Mouse (Mus musculus) heart, embryonic 11.5 days (tissue): ENCODE data around the gene Usp2. TPM values are rescaled to one million over a fixed set of nuclear protein-coding genes. Genes with fewer than 3 reads are reported as not detected.
A peak's percentile ranks its signal among the peaks of the same experiment; 100 is the strongest.

ENCODE experiments used
- ATAC-seq: fragments of 200-750 bp; cut with Nextera tagmentation; replicated peaks from 2 replicates; pipeline ENCODE4 v1.8.0; 2017; ENCODE audit warnings: moderate library complexity; ENCODE audit not compliant: insufficient number of reproducible peaks, low FRiP score, low TSS enrichment
- H3K27ac ChIP-seq: fragments of 300-500 bp; sonication (generic); 2 replicates; pipeline ENCODE4 v1.5.1; 2014; ENCODE audit warnings: mild to moderate bottlenecking, low read depth, low read length
- H3K27me3 ChIP-seq: fragments of 300-500 bp; sonication (generic); 2 replicates; pipeline ENCODE4 v1.6.1; 2014; ENCODE audit warnings: mild to moderate bottlenecking, low read length, mixed read lengths; ENCODE audit not compliant: control insufficient read depth, insufficient read depth
- H3K36me3 ChIP-seq: fragments of 300-500 bp; sonication (generic); 2 replicates; pipeline ENCODE4 v1.6.1; 2014; ENCODE audit warnings: mild to moderate bottlenecking, low read length, moderate library complexity, mixed read lengths; ENCODE audit not compliant: control insufficient read depth, insufficient read depth
- H3K4me1 ChIP-seq: fragments of 300-500 bp; sonication (generic); 2 replicates; pipeline ENCODE4 v1.6.1; 2014; ENCODE audit warnings: low read length; ENCODE audit not compliant: control insufficient read depth, insufficient read depth
- H3K4me2 ChIP-seq: fragments of 300-500 bp; sonication (generic); 2 replicates; pipeline ENCODE4 v1.6.1; 2014; ENCODE audit warnings: mild to moderate bottlenecking, moderate library complexity
- H3K4me3 ChIP-seq: fragments of 300-500 bp; sonication (generic); 2 replicates; pipeline ENCODE4 v1.5.1; 2014; ENCODE audit warnings: low read depth, low read length
- H3K9ac ChIP-seq: fragments of 300-500 bp; sonication (generic); 2 replicates; pipeline ENCODE4 v1.6.1; 2014; ENCODE audit warnings: mild to moderate bottlenecking, low read depth, low read length, moderate library complexity
- H3K9me3 ChIP-seq: fragments of 300-500 bp; sonication (generic); replicated peaks from 2 replicates; pipeline ENCODE4 v1.6.1; 2016; ENCODE audit warnings: low read length; ENCODE audit not compliant: control insufficient read depth
- WGBS: fragments of 180-500 bp; shearing (Covaris S2); extraction: QIAGEN DNeasy Blood & Tissue Kit; methylation state at CpG from one replicate; pipeline ENCODE4 v1.1.7; 2014; ENCODE audit not compliant: insufficient replicate concordance; 5-methylcytosine and 5-hydroxymethylcytosine counted together
- polyA plus RNA-seq: library from polyadenylated mRNA; unstranded; fragments of >200 nt; fragmentation: Nextera tagmentation; extraction: Ambion mirVana; gene quantifications from 2 replicates; pipeline ENCODE4 v1.2.1, GENCODE M21; 2014

The Usp2 gene
- polyA plus RNA-seq, 1 experiment from 2014 or later = 53.8 TPM

GRCm38 (mm10) chr9:44031946-44032345 lies 34.9 kb upstream of the Usp2 start:
- WGBS = 70% methylated on average over 4 of the region's 4 CpGs
- no peak overlapping the region for H3K4me2 ChIP-seq
- ATAC-seq = no peak
- no peak overlapping the region for H3K9ac ChIP-seq
- no peak overlapping the region for H3K4me3 ChIP-seq
- no peaks in the 10 kb centered on the region for H3K27me3 ChIP-seq
- no peak overlapping the region for H3K27ac ChIP-seq
- H3K4me1 ChIP-seq = no peaks in the 10 kb centered on the region
- no peaks in the 10 kb centered on the region for H3K36me3 ChIP-seq
- no peaks in the 10 kb centered on the region for H3K9me3 ChIP-seq

- Histone ChIP-seq H3K27ac (no peak overlapping the region), H3K4me2 (no peak overlapping the region), H3K4me3 (no peak overlapping the region), H3K9me3 (no peaks in the 10 kb centered on the region), H3K27me3 (no peaks in the 10 kb centered on the region), H3K4me1 (no peaks in the 10 kb centered on the region), H3K9ac (no peak overlapping the region), H3K36me3 (no peaks in the 10 kb centered on the region)
- ATAC-seq = no peak
- WGBS = 85% methylated on average over 5 of the region's 5 CpGs
Observed at GRCm38 (mm10) chr9:44033317-44033716, 33.5 kb upstream of the Usp2 start.

GRCm38 (mm10) chr9:44033957-44034727 lies 32.7 kb upstream of the Usp2 start:
- Histone ChIP-seq H3K4me1 (no peaks in the 10 kb centered on the region), H3K9ac (no peak overlapping the region), H3K4me3 (no peak overlapping the region), H3K27ac (no peak overlapping the region), H3K4me2 (no peak overlapping the region), H3K27me3 (no peaks in the 10 kb centered on the region), H3K9me3 (no peaks in the 10 kb centered on the region), H3K36me3 (no peaks in the 10 kb centered on the region)
- WGBS = 58% methylated on average over 13 of the region's 13 CpGs
- ATAC-seq = no peak

DNA sequence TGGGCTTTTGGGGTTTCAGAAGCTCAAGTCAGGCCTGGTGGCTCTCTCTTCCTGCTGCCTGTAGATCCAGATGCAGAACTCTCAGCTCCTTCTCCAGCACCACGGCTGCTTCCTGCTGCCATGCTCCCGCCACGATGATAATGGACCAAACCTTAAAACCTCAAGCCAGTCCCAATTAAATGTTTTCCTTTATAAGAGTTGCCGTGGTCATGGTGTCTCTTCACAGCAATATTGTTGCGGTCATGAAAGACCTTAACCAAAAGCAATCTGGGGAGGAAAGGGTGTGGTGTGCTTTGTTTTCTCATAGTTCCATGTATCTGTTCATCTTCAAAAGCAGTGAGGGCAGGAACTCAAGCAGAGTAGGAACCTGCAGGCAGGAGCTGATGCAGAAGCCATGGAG lies 29.7 kb upstream of the Usp2 start:
- no peak for ATAC-seq
- no peak overlapping the region for H3K4me2 ChIP-seq
- no peak overlapping the region for H3K9ac ChIP-seq
- H3K36me3 ChIP-seq = no peaks in the 10 kb centered on the region
- H3K4me1 ChIP-seq = no peaks in the 10 kb centered on the region
- no peak overlapping the region for H3K27ac ChIP-seq
- no peaks in the 10 kb centered on the region for H3K9me3 ChIP-seq
- H3K27me3 ChIP-seq = peaks cover 9% of the 10 kb centered on the region
- H3K4me3 ChIP-seq = no peak overlapping the region
- WGBS = 80% methylated on average over 5 of the region's 5 CpGs

- 76% methylated on average over 7 of the region's 7 CpGs for WGBS
- ATAC-seq = no peak
- H3K27me3 ChIP-seq = peaks cover 50% of the 10 kb centered on the region
Observed at GRCm38 (mm10) chr9:44041511-44042395, 25.1 kb upstream of the Usp2 start.

GRCm38 (mm10) chr9:44042396-44042680 lies 24.5 kb upstream of the Usp2 start:
- peaks cover 53% of the 10 kb centered on the region for H3K27me3 ChIP-seq
- peaks cover 8% of the 10 kb centered on the region for H3K4me1 ChIP-seq
- no peak overlapping the region for H3K27ac ChIP-seq
- no peak overlapping the region for H3K4me2 ChIP-seq
- ATAC-seq = no peak
- no peak overlapping the region for H3K9ac ChIP-seq
- 79% methylated on average over 1 of the region's 1 CpGs for WGBS
- no peak overlapping the region for H3K4me3 ChIP-seq
- no peaks in the 10 kb centered on the region for H3K36me3 ChIP-seq
- H3K9me3 ChIP-seq = no peaks in the 10 kb centered on the region

More at GRCm38 (mm10) chr9:44041511-44042395, 25.1 kb upstream of the Usp2 start:
- Histone ChIP-seq H3K36me3 (no peaks in the 10 kb centered on the region), H3K9me3 (no peaks in the 10 kb centered on the region), H3K4me3 (no peak overlapping the region), H3K4me1 (peaks cover 8% of the 10 kb centered on the region), H3K4me2 (no peak overlapping the region), H3K27ac (no peak overlapping the region), H3K9ac (no peak overlapping the region)

DNA sequence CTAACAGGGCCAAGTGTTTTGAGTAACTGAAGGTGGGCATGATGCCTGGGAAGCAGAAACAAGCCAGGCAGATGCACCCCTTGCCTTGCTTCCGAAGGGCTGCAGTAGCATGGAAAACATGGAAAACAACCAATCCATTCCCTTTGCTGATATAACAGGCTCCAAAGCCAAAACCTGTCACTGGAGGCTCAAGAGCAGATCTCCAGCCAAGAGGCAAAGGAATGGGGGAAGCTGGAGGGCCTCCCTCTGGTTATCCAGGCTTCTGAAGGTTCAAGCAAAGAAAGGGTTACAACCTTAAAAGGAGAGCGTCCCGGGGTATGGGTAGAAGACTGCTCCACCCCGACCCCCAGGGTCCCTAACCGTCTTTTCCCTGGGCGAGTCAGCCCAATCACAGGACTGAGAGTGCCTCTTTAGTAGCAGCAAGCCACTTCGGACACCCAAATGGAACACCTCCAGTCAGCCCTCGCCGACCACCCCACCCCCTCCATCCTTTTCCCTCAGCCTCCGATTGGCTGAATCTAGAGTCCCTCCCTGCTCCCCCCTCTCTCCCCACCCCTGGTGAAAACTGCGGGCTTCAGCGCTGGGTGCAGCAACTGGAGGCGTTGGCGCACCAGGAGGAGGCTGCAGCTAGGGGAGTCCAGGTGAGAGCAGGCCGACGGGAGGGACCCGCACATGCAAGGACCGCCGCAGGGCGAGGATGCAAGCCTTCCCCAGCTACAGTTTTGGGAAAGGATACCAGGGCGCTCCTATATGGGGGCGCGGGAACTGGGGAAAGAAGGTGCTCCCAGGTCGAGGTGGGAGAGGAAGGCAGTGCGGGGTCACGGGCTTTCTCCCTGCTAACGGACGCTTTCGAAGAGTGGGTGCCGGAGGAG lies 23.7 kb upstream of the Usp2 start, which contains the start of gene Thy1:
Gene Thy1 (plus strand): TSS at position 549 of the 872 bp plus-strand sequence.
- no peaks in the 10 kb centered on the region for H3K9me3 ChIP-seq
- peaks cover 8% of the 10 kb centered on the region for H3K4me1 ChIP-seq
- no peak; the same call in 1 of the 2 replicates for ATAC-seq
- peak within 1 kb of the TSS; percentile 70 for H3K4me2 ChIP-seq
- H3K36me3 ChIP-seq = no peaks in the 10 kb centered on the region
- H3K27ac ChIP-seq = no peak within 1 kb of the TSS
- WGBS = under 1% methylated on average over 30 of the region's 30 CpGs
- H3K4me3 ChIP-seq = peak within 1 kb of the TSS; percentile 37
- peak within 1 kb of the TSS; percentile 22; the same call in 1 of the 2 replicates for H3K9ac ChIP-seq
- peaks cover 56% of the 10 kb centered on the region for H3K27me3 ChIP-seq
